Mouse (Mus musculus) kidney, embryonic 16.5 days (tissue): ENCODE results near the gene Tm4sf5. TPM values are rescaled to one million over a fixed set of nuclear protein-coding genes. Genes with fewer than 3 reads are reported as not detected.
"Not testable (repeated sequence)": the region's sequence is repeated elsewhere in the genome, so short reads cannot be mapped to it uniquely, and the experiment has no call there.

Experiments
- ATAC-seq: fragments of 200-750 bp; cut with Nextera tagmentation; 2 replicates; pipeline ENCODE4 v1.8.0; 2017; ENCODE audit warnings: moderate TSS enrichment; ENCODE audit not compliant: low FRiP score, low TSS enrichment
- H3K27ac ChIP-seq: fragments of 300-500 bp; sonication (generic); 2 replicates; pipeline ENCODE4 v1.5.1; 2014; ENCODE audit warnings: low read length
- H3K27me3 ChIP-seq: fragments of 300-500 bp; sonication (generic); 2 replicates; pipeline ENCODE4 v1.6.1; 2014; ENCODE audit warnings: low read length, control low read depth, mixed read lengths; ENCODE audit not compliant: insufficient read depth
- H3K36me3 ChIP-seq: fragments of 300-500 bp; sonication (generic); 2 replicates; pipeline ENCODE4 v1.6.1; 2014; ENCODE audit warnings: low read length, control low read depth, mixed read lengths; ENCODE audit not compliant: insufficient read depth
- H3K4me1 ChIP-seq: fragments of 300-500 bp; sonication (generic); 2 replicates; pipeline ENCODE4 v1.6.1; 2014; ENCODE audit warnings: low read length, control low read depth, mixed read lengths; ENCODE audit not compliant: insufficient read depth
- H3K4me2 ChIP-seq: fragments of 300-500 bp; sonication (generic); replicated peaks from 2 replicates; pipeline ENCODE4 v1.6.1; 2014; ENCODE audit warnings: low read depth, low read length
- H3K4me3 ChIP-seq: fragments of 300-500 bp; sonication (generic); 2 replicates; pipeline ENCODE4 v1.5.1; 2014; ENCODE audit warnings: mild to moderate bottlenecking, low read length
- H3K9ac ChIP-seq: fragments of 300-500 bp; sonication (generic); replicated peaks from 2 replicates; pipeline ENCODE4 v1.6.1; 2014; ENCODE audit warnings: low read length
- H3K9me3 ChIP-seq: fragments of 300-500 bp; sonication (generic); 2 replicates; pipeline ENCODE4 v1.6.1; 2016; ENCODE audit warnings: low read length, control low read depth
- WGBS: fragments of 180-500 bp; shearing (Covaris S2); extraction: QIAGEN DNeasy Blood & Tissue Kit; methylation state at CpG from one replicate; pipeline ENCODE4 v1.1.7; 2014; 5-methylcytosine and 5-hydroxymethylcytosine counted together
- polyA plus RNA-seq: library from polyadenylated mRNA; unstranded; fragments of >200 nt; fragmentation: Nextera tagmentation; extraction: Ambion mirVana; gene quantifications from 2 replicates; pipeline ENCODE4 v1.2.1, GENCODE M21; 2015

Tm4sf5 gene
- polyA plus RNA-seq, 1 experiment from 2014 or later = 0.80 TPM

GRCm38 (mm10) chr11:70473291-70473690 is 31.8 kb upstream of the Tm4sf5 start:
- H3K4me3 ChIP-seq, H3K27me3 ChIP-seq, H3K9ac ChIP-seq, ATAC-seq, H3K36me3 ChIP-seq, H3K4me2 ChIP-seq, H3K4me1 ChIP-seq, H3K9me3 ChIP-seq, H3K27ac ChIP-seq: not testable (repeated sequence)
- 55% methylated on average over 5 of the region's 5 CpGs for WGBS

- 0 out of 2 replicates have a peak overlapping the region, but pooled peaks have one; percentile 10 for H3K4me2 ChIP-seq
- H3K27me3 ChIP-seq = no peaks in the 10 kb centered on the region
- peak; percentile 85 for ATAC-seq
- 51% methylated on average over 12 of the region's 12 CpGs for WGBS
- no peaks in the 10 kb centered on the region for H3K9me3 ChIP-seq
- no peak overlapping the region for H3K9ac ChIP-seq
- H3K4me1 ChIP-seq = peaks cover 9% of the 10 kb centered on the region
- no peaks in the 10 kb centered on the region for H3K36me3 ChIP-seq
- H3K4me3 ChIP-seq = no peak overlapping the region
- peak overlapping the region; percentile 63; the same call in 1 of the 2 replicates for H3K27ac ChIP-seq
These were observed 30.0 kb upstream of the Tm4sf5 start for GRCm38 (mm10) chr11:70474872-70475534.

GRCm38 (mm10) chr11:70485498-70485897 is 19.5 kb upstream of the Tm4sf5 start:
- no peaks in the 10 kb centered on the region for H3K9me3 ChIP-seq
- H3K4me3 ChIP-seq = no peak overlapping the region
- no peaks in the 10 kb centered on the region for H3K27me3 ChIP-seq
- WGBS = 35% methylated on average over 2 of the region's 2 CpGs
- H3K9ac ChIP-seq = no peak overlapping the region
- ATAC-seq = peak; percentile 80; the same call in 1 of the 2 replicates
- no peak overlapping the region for H3K4me2 ChIP-seq
- H3K4me1 ChIP-seq = no peaks in the 10 kb centered on the region
- no peaks in the 10 kb centered on the region for H3K36me3 ChIP-seq
- no peak overlapping the region for H3K27ac ChIP-seq

- no peaks in the 10 kb centered on the region for H3K27me3 ChIP-seq
- no peak overlapping the region for H3K4me3 ChIP-seq
- WGBS = 44% methylated on average over 4 of the region's 4 CpGs
- H3K4me2 ChIP-seq = no peak overlapping the region
- H3K36me3 ChIP-seq = no peaks in the 10 kb centered on the region
- no peak for ATAC-seq
- H3K9me3 ChIP-seq = no peaks in the 10 kb centered on the region
- no peaks in the 10 kb centered on the region for H3K4me1 ChIP-seq
- no peak overlapping the region for H3K9ac ChIP-seq
- no peak overlapping the region for H3K27ac ChIP-seq
These were observed 17.2 kb upstream of the Tm4sf5 start for GRCm38 (mm10) chr11:70487816-70488215.

GRCm38 (mm10) chr11:70489138-70489537 is 15.9 kb upstream of the Tm4sf5 start:
- Histone ChIP-seq H3K4me3 (no peak overlapping the region), H3K36me3 (no peaks in the 10 kb centered on the region), H3K27ac (no peak overlapping the region), H3K9me3 (no peaks in the 10 kb centered on the region), H3K27me3 (no peaks in the 10 kb centered on the region), H3K4me2 (no peak overlapping the region), H3K9ac (no peak overlapping the region), H3K4me1 (no peaks in the 10 kb centered on the region)
- no peak for ATAC-seq
- WGBS = 85% methylated on average over 3 of the region's 3 CpGs

- no peak for ATAC-seq
- no peak overlapping the region for H3K27ac ChIP-seq
- no peaks in the 10 kb centered on the region for H3K27me3 ChIP-seq
- 77% methylated on average over 6 of the region's 6 CpGs for WGBS
- no peaks in the 10 kb centered on the region for H3K4me1 ChIP-seq
- no peak overlapping the region for H3K4me3 ChIP-seq
- no peak overlapping the region for H3K4me2 ChIP-seq
- no peaks in the 10 kb centered on the region for H3K9me3 ChIP-seq
- H3K36me3 ChIP-seq = no peaks in the 10 kb centered on the region
- H3K9ac ChIP-seq = no peak overlapping the region
These were observed 15.4 kb upstream of the Tm4sf5 start for GRCm38 (mm10) chr11:70489684-70490083.

- Histone ChIP-seq H3K27me3 (no peaks in the 10 kb centered on the region), H3K36me3 (no peaks in the 10 kb centered on the region), H3K9ac (no peak overlapping the region), H3K9me3 (no peaks in the 10 kb centered on the region), H3K27ac (peak overlapping the region; percentile 15; the same call in 1 of the 2 replicates), H3K4me1 (no peaks in the 10 kb centered on the region; the same call in 1 of the 2 replicates), H3K4me2 (no peak overlapping the region), H3K4me3 (no peak overlapping the region)
- ATAC-seq = no peak
- WGBS = 65% methylated on average over 14 of the region's 14 CpGs
These were observed 5.2 kb upstream of the Tm4sf5 start for GRCm38 (mm10) chr11:70499566-70500475.

GRCm38 (mm10) chr11:70500476-70500812 is 4.6 kb upstream of the Tm4sf5 start:
- Histone ChIP-seq H3K9me3 (no peaks in the 10 kb centered on the region), H3K4me1 (no peaks in the 10 kb centered on the region; the same call in 1 of the 2 replicates), H3K27ac (no peak overlapping the region), H3K9ac (no peak overlapping the region), H3K4me2 (no peak overlapping the region), H3K4me3 (no peak overlapping the region), H3K27me3 (no peaks in the 10 kb centered on the region), H3K36me3 (no peaks in the 10 kb centered on the region)
- 83% methylated on average over 1 of the region's 1 CpGs for WGBS
- ATAC-seq = no peak

- Histone ChIP-seq H3K9ac (no peak overlapping the region), H3K27ac (no peak overlapping the region), H3K36me3 (no peaks in the 10 kb centered on the region), H3K9me3 (no peaks in the 10 kb centered on the region), H3K27me3 (no peaks in the 10 kb centered on the region), H3K4me3 (no peak overlapping the region), H3K4me1 (no peaks in the 10 kb centered on the region; the same call in 1 of the 2 replicates), H3K4me2 (no peak overlapping the region)
- ATAC-seq = no peak
- WGBS = 64% methylated on average over 3 of the region's 3 CpGs
These were observed 3.0 kb upstream of the Tm4sf5 start for GRCm38 (mm10) chr11:70502018-70502417.

GRCm38 (mm10) chr11:70506385-70506784 is 1.3 kb downstream of the Tm4sf5 start:
- Histone ChIP-seq H3K4me2 (0 out of 2 replicates have a peak overlapping the region, but pooled peaks have one; percentile 16), H3K4me1 (no peaks in the 10 kb centered on the region), H3K27me3 (no peaks in the 10 kb centered on the region), H3K27ac (no peak overlapping the region), H3K9ac (no peak overlapping the region), H3K4me3 (no peak overlapping the region), H3K9me3 (no peaks in the 10 kb centered on the region), H3K36me3 (no peaks in the 10 kb centered on the region)
- no peak for ATAC-seq
- WGBS = 19% methylated on average over 4 of the region's 4 CpGs
